Mouse (Mus musculus): ENCODE measurements at regions not wholly inside any gene's neighbourhood (a gene's known extent, or its start where the extent isn't known, plus 50 kb on each side); places are given as distances from the start of the nearest gene placed in this dataset.

GRCm38 (mm10) chr12:98043436-98043835, 215.8 kb downstream of the Galc start:
- no peak for DNase-seq (ENCODE audit: low spot score in 2 of 2)

GRCm38 (mm10) chr12:98039677-98040076, 219.6 kb downstream of the Galc start:
- no peak for DNase-seq (ENCODE audit: low spot score in 2 of 2)

GRCm38 (mm10) chr12:98023655-98024054, 235.6 kb downstream of the Galc start:
- no peak for DNase-seq (ENCODE audit: low spot score in 2 of 2)

GRCm38 (mm10) chr12:98014607-98015278, 244.5 kb downstream of the Galc start:
- DNase-seq (ENCODE audit: low spot score in 2 of 2): peak in 1 of 2 experiments; percentile 7

- DNase-seq (ENCODE audit: low spot score in 2 of 2): no peak
These were observed 250.1 kb downstream of the Galc start for GRCm38 (mm10) chr12:98009175-98009574.

GRCm38 (mm10) chr12:98005671-98006469, 253.4 kb downstream of the Galc start:
- no peak for DNase-seq (ENCODE audit: low spot score in 2 of 2)

GRCm38 (mm10) chr12:98002217-98002616, 257.0 kb downstream of the Galc start:
- DNase-seq (ENCODE audit: low spot score in 2 of 2): no peak

- no peak for DNase-seq (ENCODE audit: low spot score in 2 of 2)
These were observed 264.4 kb downstream of the Galc start for GRCm38 (mm10) chr12:97994884-97995283.

- DNase-seq (ENCODE audit: low spot score in 2 of 2): no peak
These were observed 265.3 kb downstream of the Galc start for GRCm38 (mm10) chr12:97993937-97994336.

- DNase-seq (ENCODE audit: low spot score in 2 of 2): peak; percentile 39 to 56
These were observed 275.9 kb downstream of the Galc start for GRCm38 (mm10) chr12:97983390-97983789.

- DNase-seq (ENCODE audit: low spot score in 2 of 2): no peak
These were observed 280.6 kb downstream of the Galc start for GRCm38 (mm10) chr12:97978668-97979067.

- no peak for DNase-seq (ENCODE audit: low spot score in 2 of 2)
These were observed 281.0 kb downstream of the Galc start for GRCm38 (mm10) chr12:97978178-97978651.

- no peak for DNase-seq (ENCODE audit: low spot score in 2 of 2)
These were observed 281.6 kb downstream of the Galc start for GRCm38 (mm10) chr12:97977633-97978032.

GRCm38 (mm10) chr12:97973909-97974510, 285.2 kb downstream of the Galc start:
- peak; percentile 53 to 67 for DNase-seq (ENCODE audit: low spot score in 2 of 2)

GRCm38 (mm10) chr12:97957201-97957600, 302.1 kb downstream of the Galc start:
- DNase-seq (ENCODE audit: low spot score in 2 of 2): no peak

GRCm38 (mm10) chr12:97953336-97953735, 305.9 kb downstream of the Galc start:
- DNase-seq (ENCODE audit: low spot score in 2 of 2): no peak

GRCm38 (mm10) chr12:97952204-97952603, 307.1 kb downstream of the Galc start:
- DNase-seq (ENCODE audit: low spot score in 2 of 2): peak; percentile 6 to 13

- DNase-seq (ENCODE audit: low spot score in 2 of 2): no peak
These were observed 309.2 kb downstream of the Galc start for GRCm38 (mm10) chr12:97950072-97950471.

- DNase-seq (ENCODE audit: low spot score in 2 of 2): no peak
These were observed 311.8 kb downstream of the Galc start for GRCm38 (mm10) chr12:97947421-97947820.

- DNase-seq (ENCODE audit: low spot score in 2 of 2): no peak
These were observed 320.9 kb downstream of the Galc start for GRCm38 (mm10) chr12:97938361-97938760.

- DNase-seq (ENCODE audit: low spot score in 2 of 2): no peak
These were observed 329.4 kb downstream of the Galc start for GRCm38 (mm10) chr12:97929877-97930276.

GRCm38 (mm10) chr12:97927036-97927435, 332.2 kb downstream of the Galc start:
- DNase-seq (ENCODE audit: low spot score in 2 of 2): no peak

Measured in right cerebral cortex, adult 2 months (tissue).